Mouse (Mus musculus) testis, adult 2 months (tissue): ENCODE results near the gene Cdc42ep1.

Experiments used
- CTCF ChIP-seq: fragments of 200-500 bp; IDR thresholded peaks from 2 replicates; pipeline ENCODE4 v1.5.1; 2012; ENCODE audit warnings: low read depth, mild to moderate bottlenecking, inconsistent platforms, low read length, moderate library complexity; ENCODE audit not compliant: control insufficient read depth, insufficient read depth, insufficient replicate concordance
- POLR2A ChIP-seq: fragments of 200-500 bp; IDR thresholded peaks from 2 replicates; pipeline ENCODE4 v1.6.1; 2012; ENCODE audit warnings: low read depth, mild to moderate bottlenecking, inconsistent platforms, low read length, moderate library complexity; ENCODE audit not compliant: control insufficient read depth

GRCm38 (mm10) chr15:78826213-78827204, 15.9 kb upstream of the Cdc42ep1 start:
- TF ChIP-seq CTCF, result peak; percentile 64; the same call in 1 of the 2 replicates
- TF ChIP-seq POLR2A, result no peak
